Mouse (Mus musculus) cerebellum, adult 18-20 months (tissue): ENCODE data around the gene Larp7.

Source experiments
- DNase-seq, 2 experiments: peaks; one replicate each; pipeline ENCODE4 v3.0.0; 2021

Gene Larp7

DNA sequence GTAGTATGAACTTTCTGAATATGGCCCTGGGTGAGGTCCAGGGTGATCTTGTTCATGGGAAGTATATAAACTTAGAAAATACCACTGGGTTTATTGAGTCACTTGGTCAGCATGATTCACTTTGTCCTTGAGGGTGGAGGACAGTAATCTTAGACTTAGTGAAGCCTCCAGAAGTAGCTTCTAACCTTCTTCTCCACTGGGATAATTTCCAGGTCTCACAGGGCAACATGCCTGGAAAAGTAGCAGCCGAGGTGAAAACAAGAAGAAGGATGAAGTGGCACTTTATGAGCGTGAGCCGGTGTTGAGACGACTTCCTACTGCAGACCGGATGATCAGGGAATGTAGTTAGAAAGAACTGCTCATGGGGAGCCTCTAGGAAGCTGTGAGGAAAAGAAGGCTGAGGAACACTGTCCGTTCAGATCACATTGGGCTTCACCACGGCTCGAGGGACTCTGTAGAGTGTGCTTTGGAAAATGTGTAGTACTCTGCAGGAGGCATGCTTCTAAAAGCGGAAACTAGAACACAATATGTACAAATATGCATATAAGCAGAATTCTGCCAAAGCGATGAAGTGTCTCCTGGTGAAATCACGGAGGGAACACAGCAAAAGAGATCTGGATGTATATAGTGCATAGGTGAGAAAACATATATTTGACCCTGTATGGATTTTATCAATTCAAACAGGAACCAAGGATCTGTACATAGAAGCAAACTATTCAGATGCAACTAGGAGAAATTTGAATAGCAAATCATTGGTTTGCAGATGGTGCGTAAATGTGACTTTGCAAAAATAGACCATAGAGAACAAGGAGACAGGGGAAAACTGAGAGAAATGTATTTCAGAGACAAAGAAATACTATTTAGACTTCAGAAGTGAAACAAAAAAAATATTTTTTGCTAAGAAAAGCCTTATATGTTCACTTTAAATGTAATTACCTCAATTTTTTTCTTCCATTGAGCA, 41.1 kb downstream of the Larp7 start:
- no peak for DNase-seq

GRCm38 (mm10) chr3:127507878-127508783, 45.0 kb downstream of the Larp7 start:
- DNase-seq, result no peak

GRCm38 (mm10) chr3:127498742-127499400, 54.3 kb downstream of the Larp7 start, which contains the start of gene Ank2:
Ank2 (minus strand) TSS chr3:127499350.
- DNase-seq, result peak; percentile 40 to 65

DNA sequence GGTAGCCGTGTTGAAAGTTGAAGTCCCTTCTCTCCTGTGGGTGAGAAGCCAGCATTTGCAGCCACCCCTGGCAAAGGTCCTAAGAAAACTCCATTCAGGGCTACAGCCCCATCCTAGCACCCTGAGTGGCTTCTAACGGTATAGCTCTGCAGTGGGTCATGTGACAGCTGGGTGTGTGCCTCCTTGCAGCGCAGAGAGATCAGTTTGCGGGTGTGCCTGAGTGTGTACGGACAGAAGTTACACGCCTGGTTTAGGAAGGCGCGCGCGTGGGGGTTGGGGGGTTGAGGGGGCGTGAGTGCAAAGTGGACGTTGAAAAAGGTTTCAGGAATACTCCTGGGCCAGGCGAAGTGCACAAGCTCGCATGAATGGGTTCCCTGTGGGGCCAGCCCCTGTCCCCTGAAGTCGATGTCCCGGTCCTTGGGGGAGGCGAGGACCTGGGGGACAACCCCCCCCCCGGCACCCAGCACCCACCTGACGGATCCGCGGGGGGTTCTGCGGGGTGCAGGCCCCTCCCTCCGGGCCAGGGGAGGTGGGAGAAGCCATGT, 54.9 kb downstream of the Larp7 start:
- peak; percentile 46 to 52 for DNase-seq

DNA sequence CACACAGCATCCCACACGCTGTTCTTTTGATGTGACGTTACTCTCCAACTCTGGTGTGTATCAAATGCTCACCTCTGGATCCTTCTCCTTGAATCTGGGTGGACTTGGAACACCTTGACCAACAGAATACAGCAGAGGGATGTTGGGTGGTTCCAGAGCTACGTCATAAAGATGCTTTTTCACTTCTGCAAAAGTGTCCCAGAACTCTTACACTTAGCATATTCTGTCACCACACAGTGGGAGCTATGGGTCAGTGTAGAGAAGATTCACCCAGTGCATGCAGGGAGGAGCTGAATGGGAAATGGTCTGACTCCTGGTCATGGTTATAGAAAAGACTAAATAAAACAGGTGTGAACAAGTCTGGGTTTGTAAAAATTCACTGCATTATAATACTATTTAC, 60.5 kb downstream of the Larp7 start:
- no peak for DNase-seq

DNA sequence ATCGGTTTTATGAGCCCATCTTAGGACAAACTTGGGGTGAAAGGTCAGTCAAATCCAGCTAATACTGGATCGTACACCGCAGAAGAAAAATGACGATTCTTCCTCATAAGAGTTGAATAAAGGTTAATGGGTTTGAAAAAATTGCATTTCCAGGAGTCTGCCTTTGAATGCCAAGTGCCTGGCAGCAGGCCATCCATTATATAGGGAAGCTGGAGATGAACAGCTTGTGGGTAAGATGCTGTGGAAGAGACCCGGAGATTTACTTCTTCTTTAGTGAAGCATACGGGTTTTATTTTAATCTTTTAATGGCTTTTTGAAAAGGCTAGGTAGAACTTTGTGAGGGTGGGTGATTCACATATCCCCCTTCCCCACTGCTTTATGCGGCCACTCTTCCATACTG, 65.8 kb downstream of the Larp7 start:
- DNase-seq, result peak in 1 of 2 experiments; percentile 8
